Mouse (Mus musculus): ENCODE results near the gene Pts. TPM values are rescaled to one million over a fixed set of nuclear protein-coding genes. Genes with fewer than 3 reads are reported as not detected.

Pts gene
- polyA plus RNA-seq, 1 experiment from 2014 or later: 47.6 TPM

GRCm38 (mm10) chr9:50552206-50552605 lies 23.7 kb upstream of the Pts start:
- H3K4me2 ChIP-seq: no peak overlapping the region
- no peak for ATAC-seq
- no peak overlapping the region for H3K4me3 ChIP-seq
- WGBS (ENCODE audit: insufficient replicate concordance): 39% methylated on average over 5 of the region's 5 CpGs
- no peak overlapping the region for H3K9ac ChIP-seq
- H3K27ac ChIP-seq: no peak overlapping the region
- no peaks in the 10 kb centered on the region for H3K9me3 ChIP-seq (replicated peaks)
- H3K36me3 ChIP-seq: no peaks in the 10 kb centered on the region
- no peaks in the 10 kb centered on the region for H3K4me1 ChIP-seq
- H3K27me3 ChIP-seq (replicated peaks): 0 out of 2 replicates have a peak, but pooled peaks cover 3% of the 10 kb centered on the region

GRCm38 (mm10) chr9:50548936-50549335 lies 20.4 kb upstream of the Pts start:
- no peak overlapping the region for H3K9ac ChIP-seq
- no peak overlapping the region for H3K4me3 ChIP-seq
- 69% methylated on average over 4 of the region's 4 CpGs for WGBS (ENCODE audit: insufficient replicate concordance)
- no peaks in the 10 kb centered on the region for H3K4me1 ChIP-seq
- no peaks in the 10 kb centered on the region for H3K36me3 ChIP-seq
- no peaks in the 10 kb centered on the region for H3K9me3 ChIP-seq (replicated peaks)
- ATAC-seq: no peak
- no peak overlapping the region for H3K27ac ChIP-seq
- no peak overlapping the region for H3K4me2 ChIP-seq
- no peaks in the 10 kb centered on the region for H3K27me3 ChIP-seq (replicated peaks)

- no peak overlapping the region for H3K9ac ChIP-seq
- no peak for ATAC-seq
- no peaks in the 10 kb centered on the region for H3K27me3 ChIP-seq (replicated peaks)
- H3K9me3 ChIP-seq (replicated peaks): no peaks in the 10 kb centered on the region
- WGBS (ENCODE audit: insufficient replicate concordance): 33% methylated on average over 5 of the region's 5 CpGs
- no peak overlapping the region for H3K4me2 ChIP-seq
- H3K27ac ChIP-seq: no peak overlapping the region
- no peaks in the 10 kb centered on the region for H3K4me1 ChIP-seq
- no peak overlapping the region for H3K4me3 ChIP-seq
- H3K36me3 ChIP-seq: no peaks in the 10 kb centered on the region
Measured at GRCm38 (mm10) chr9:50547859-50548478, 19.4 kb upstream of the Pts start.

- Histone ChIP-seq H3K36me3 (no peaks in the 10 kb centered on the region), H3K27ac (no peak overlapping the region), H3K4me2 (no peak overlapping the region), H3K27me3 (replicated peaks) (no peaks in the 10 kb centered on the region), H3K4me3 (no peak overlapping the region), H3K9me3 (replicated peaks) (no peaks in the 10 kb centered on the region), H3K4me1 (peaks cover 9% of the 10 kb centered on the region; the same call in 1 of the 2 replicates), H3K9ac (no peak overlapping the region)
- 62% methylated on average over 9 of the region's 9 CpGs for WGBS (ENCODE audit: insufficient replicate concordance)
- ATAC-seq: no peak
Measured at GRCm38 (mm10) chr9:50542401-50542800, 13.9 kb upstream of the Pts start.

GRCm38 (mm10) chr9:50540170-50540569 lies 11.6 kb upstream of the Pts start:
- Histone ChIP-seq H3K4me1 (peaks cover 9% of the 10 kb centered on the region; the same call in 1 of the 2 replicates), H3K4me3 (no peak overlapping the region), H3K9me3 (replicated peaks) (no peaks in the 10 kb centered on the region), H3K4me2 (no peak overlapping the region), H3K9ac (no peak overlapping the region), H3K36me3 (no peaks in the 10 kb centered on the region), H3K27ac (no peak overlapping the region), H3K27me3 (replicated peaks) (no peaks in the 10 kb centered on the region)
- no peak for ATAC-seq
- WGBS (ENCODE audit: insufficient replicate concordance): 33% methylated on average over 7 of the region's 7 CpGs

- WGBS (ENCODE audit: insufficient replicate concordance): 39% methylated on average over 4 of the region's 4 CpGs
- no peak overlapping the region for H3K9ac ChIP-seq
- no peak overlapping the region for H3K4me2 ChIP-seq
- no peak overlapping the region for H3K4me3 ChIP-seq
- H3K4me1 ChIP-seq: peaks cover 19% of the 10 kb centered on the region; the same call in 1 of the 2 replicates
- no peaks in the 10 kb centered on the region for H3K27me3 ChIP-seq (replicated peaks)
- ATAC-seq: no peak
- no peaks in the 10 kb centered on the region for H3K36me3 ChIP-seq
- H3K27ac ChIP-seq: no peak overlapping the region
- no peaks in the 10 kb centered on the region for H3K9me3 ChIP-seq (replicated peaks)
Measured at GRCm38 (mm10) chr9:50537295-50537694, 8.8 kb upstream of the Pts start.

- Histone ChIP-seq H3K9ac (no peak overlapping the region), H3K4me1 (peaks cover 19% of the 10 kb centered on the region; the same call in 1 of the 2 replicates), H3K36me3 (no peaks in the 10 kb centered on the region), H3K9me3 (replicated peaks) (no peaks in the 10 kb centered on the region), H3K27ac (no peak overlapping the region), H3K4me3 (no peak overlapping the region), H3K4me2 (no peak overlapping the region), H3K27me3 (replicated peaks) (no peaks in the 10 kb centered on the region)
- 46% methylated on average over 7 of the region's 7 CpGs for WGBS (ENCODE audit: insufficient replicate concordance)
- no peak for ATAC-seq
Measured at GRCm38 (mm10) chr9:50536603-50537135, 8.1 kb upstream of the Pts start.

- Histone ChIP-seq H3K27ac (no peak overlapping the region), H3K27me3 (replicated peaks) (no peaks in the 10 kb centered on the region), H3K4me3 (no peak overlapping the region), H3K36me3 (no peaks in the 10 kb centered on the region), H3K9ac (no peak overlapping the region), H3K4me2 (no peak overlapping the region), H3K4me1 (peaks cover 19% of the 10 kb centered on the region; the same call in 1 of the 2 replicates), H3K9me3 (replicated peaks) (no peaks in the 10 kb centered on the region)
- no peak for ATAC-seq
- WGBS (ENCODE audit: insufficient replicate concordance): 74% methylated on average over 5 of the region's 5 CpGs
Measured at GRCm38 (mm10) chr9:50535930-50536329, 7.4 kb upstream of the Pts start.

GRCm38 (mm10) chr9:50533791-50534190 lies 5.3 kb upstream of the Pts start:
- no peak for ATAC-seq
- Histone ChIP-seq H3K9ac (no peak overlapping the region), H3K36me3 (no peaks in the 10 kb centered on the region), H3K9me3 (replicated peaks) (no peaks in the 10 kb centered on the region), H3K4me1 (peaks cover 15% of the 10 kb centered on the region; the same call in 1 of the 2 replicates), H3K27me3 (replicated peaks) (no peaks in the 10 kb centered on the region), H3K27ac (0 out of 2 replicates have a peak overlapping the region, but pooled peaks have one; percentile 7), H3K4me2 (peak overlapping the region; percentile 26), H3K4me3 (no peak overlapping the region)
- 64% methylated on average over 3 of the region's 3 CpGs for WGBS (ENCODE audit: insufficient replicate concordance)

- ATAC-seq: no peak
- no peak overlapping the region for H3K9ac ChIP-seq
- H3K27me3 ChIP-seq (replicated peaks): no peaks in the 10 kb centered on the region
- H3K4me1 ChIP-seq: 0 out of 2 replicates have a peak, but pooled peaks cover 10% of the 10 kb centered on the region
- H3K9me3 ChIP-seq (replicated peaks): no peaks in the 10 kb centered on the region
- WGBS (ENCODE audit: insufficient replicate concordance): 38% methylated on average over 11 of the region's 11 CpGs
- H3K4me2 ChIP-seq: peak overlapping the region; percentile 26
- no peak overlapping the region for H3K4me3 ChIP-seq
- H3K36me3 ChIP-seq: no peaks in the 10 kb centered on the region
- 0 out of 2 replicates have a peak overlapping the region, but pooled peaks have one; percentile 7 for H3K27ac ChIP-seq
Measured at GRCm38 (mm10) chr9:50533328-50533727, 4.8 kb upstream of the Pts start.

GRCm38 (mm10) chr9:50530890-50531289 lies 2.4 kb upstream of the Pts start:
- Histone ChIP-seq H3K4me3 (no peak overlapping the region), H3K9me3 (replicated peaks) (no peaks in the 10 kb centered on the region), H3K27me3 (replicated peaks) (no peaks in the 10 kb centered on the region), H3K4me1 (peaks cover 27% of the 10 kb centered on the region), H3K4me2 (no peak overlapping the region), H3K9ac (no peak overlapping the region), H3K27ac (no peak overlapping the region), H3K36me3 (no peaks in the 10 kb centered on the region)
- ATAC-seq: no peak
- 34% methylated on average over 2 of the region's 2 CpGs for WGBS (ENCODE audit: insufficient replicate concordance)

GRCm38 (mm10) chr9:50527860-50528259 lies 664 bp downstream of the Pts start:
- H3K9ac ChIP-seq: peak overlapping the region; percentile 81
- H3K4me3 ChIP-seq: peak overlapping the region; percentile 83
- 27% methylated on average over 7 of the region's 7 CpGs for WGBS (ENCODE audit: insufficient replicate concordance)
- peaks cover 20% of the 10 kb centered on the region for H3K4me1 ChIP-seq
- peaks cover 12% of the 10 kb centered on the region for H3K36me3 ChIP-seq
- H3K27ac ChIP-seq: no peak overlapping the region
- 0 out of 2 replicates have a peak, but pooled peaks have one; percentile 1 for ATAC-seq
- H3K9me3 ChIP-seq (replicated peaks): no peaks in the 10 kb centered on the region
- no peaks in the 10 kb centered on the region for H3K27me3 ChIP-seq (replicated peaks)
- H3K4me2 ChIP-seq: peak overlapping the region; percentile 87
